Mouse (Mus musculus): ENCODE data around the gene Ndufb10. TPM values are rescaled to one million over a fixed set of nuclear protein-coding genes. Genes with fewer than 3 reads are reported as not detected.

Ndufb10 gene
- total RNA-seq, 2 experiments from 2014 or later: 193 to 210 TPM

DNA sequence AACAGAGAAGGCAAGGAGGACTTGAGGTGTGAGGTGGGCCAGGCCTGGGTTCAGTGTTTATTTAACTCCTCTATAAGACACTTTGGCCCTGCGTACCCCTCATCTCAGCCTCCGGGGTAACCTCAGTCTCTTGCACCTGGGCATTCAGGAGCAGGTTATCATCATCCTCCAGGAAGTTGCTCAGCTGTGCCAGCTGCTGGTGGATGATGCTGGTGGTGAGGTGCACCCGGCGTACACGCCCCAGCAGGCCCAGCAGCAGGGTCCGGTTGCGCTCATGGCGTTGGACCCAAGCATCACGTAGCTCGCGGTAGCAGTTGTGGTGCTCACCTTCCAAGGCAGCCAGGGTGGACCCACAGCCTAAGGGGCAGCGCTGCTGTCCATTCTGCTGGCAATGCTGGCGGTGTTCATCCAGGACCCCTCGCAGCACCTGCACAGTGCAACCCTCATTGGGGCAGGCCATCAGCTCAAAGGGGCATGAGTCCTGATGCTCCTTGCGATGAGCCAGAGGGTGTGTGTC lies 8.1 kb downstream of the Ndufb10 start:
- intact Hi-C loops (cut with DNase I): no loop called here
- no peak for DNase-seq (ENCODE audit: low spot score in 2 of 2)

DNA sequence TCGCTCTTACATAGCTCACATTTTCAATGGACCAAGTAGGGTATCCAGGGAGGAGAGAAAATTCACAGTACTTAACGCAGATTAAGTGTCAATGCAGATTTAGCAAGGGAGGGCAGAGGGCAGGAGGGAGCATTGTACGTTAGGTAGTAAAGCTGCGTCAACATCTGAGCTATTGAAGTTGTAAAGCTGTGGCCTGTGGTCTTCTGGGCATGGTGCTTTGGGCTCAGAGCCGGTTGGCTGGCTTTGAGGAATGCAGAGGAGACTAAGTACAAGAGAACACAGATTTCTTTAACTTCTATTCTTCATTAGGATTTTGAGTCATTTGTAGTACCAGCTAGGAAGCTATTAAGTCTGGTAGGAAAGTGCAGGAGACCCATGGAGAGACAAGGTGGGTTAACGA lies 8.7 kb downstream of the Ndufb10 start:
- intact Hi-C loops (cut with DNase I): no loop called here
- no peak for DNase-seq (ENCODE audit: low spot score in 2 of 2)

GRCm38 (mm10) chr17:24708646-24709045 lies 15.6 kb downstream of the Ndufb10 start:
- no peak for DNase-seq (ENCODE audit: low spot score in 2 of 2)
- intact Hi-C loops (cut with DNase I): no loop called here

DNA sequence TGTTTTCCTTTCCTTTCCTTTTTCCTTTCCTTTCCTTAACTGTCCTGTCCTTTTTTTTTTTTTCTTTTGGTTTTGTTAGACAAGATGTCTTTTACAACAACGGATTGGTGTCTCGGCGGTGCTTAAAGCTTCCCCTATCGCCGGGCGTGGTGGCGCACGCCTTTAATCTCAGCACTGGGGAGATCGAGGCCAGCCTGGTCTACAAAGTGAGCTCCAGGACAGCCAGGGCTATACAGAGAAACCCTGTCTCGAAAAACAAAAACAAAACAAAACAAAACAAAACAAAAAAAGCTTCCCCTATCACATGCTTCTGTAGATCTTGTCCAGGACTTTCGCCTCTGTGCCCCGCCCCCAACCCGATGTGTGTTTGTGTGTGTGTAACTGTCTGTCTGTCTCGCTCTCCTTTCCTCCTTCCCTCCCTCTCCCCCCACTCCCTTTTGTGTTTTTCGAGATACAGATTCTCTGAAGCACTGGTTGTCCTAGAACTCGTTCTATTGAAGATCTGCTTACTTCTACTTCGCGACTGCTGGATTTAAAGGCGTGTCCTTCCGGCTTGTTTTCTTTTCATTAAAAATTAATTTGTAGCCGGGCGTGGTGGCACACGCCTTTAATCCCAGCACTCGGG lies 16.4 kb downstream of the Ndufb10 start:
- intact Hi-C loops (cut with DNase I): no loop called here
- DNase-seq (ENCODE audit: low spot score in 2 of 2): no peak

DNA sequence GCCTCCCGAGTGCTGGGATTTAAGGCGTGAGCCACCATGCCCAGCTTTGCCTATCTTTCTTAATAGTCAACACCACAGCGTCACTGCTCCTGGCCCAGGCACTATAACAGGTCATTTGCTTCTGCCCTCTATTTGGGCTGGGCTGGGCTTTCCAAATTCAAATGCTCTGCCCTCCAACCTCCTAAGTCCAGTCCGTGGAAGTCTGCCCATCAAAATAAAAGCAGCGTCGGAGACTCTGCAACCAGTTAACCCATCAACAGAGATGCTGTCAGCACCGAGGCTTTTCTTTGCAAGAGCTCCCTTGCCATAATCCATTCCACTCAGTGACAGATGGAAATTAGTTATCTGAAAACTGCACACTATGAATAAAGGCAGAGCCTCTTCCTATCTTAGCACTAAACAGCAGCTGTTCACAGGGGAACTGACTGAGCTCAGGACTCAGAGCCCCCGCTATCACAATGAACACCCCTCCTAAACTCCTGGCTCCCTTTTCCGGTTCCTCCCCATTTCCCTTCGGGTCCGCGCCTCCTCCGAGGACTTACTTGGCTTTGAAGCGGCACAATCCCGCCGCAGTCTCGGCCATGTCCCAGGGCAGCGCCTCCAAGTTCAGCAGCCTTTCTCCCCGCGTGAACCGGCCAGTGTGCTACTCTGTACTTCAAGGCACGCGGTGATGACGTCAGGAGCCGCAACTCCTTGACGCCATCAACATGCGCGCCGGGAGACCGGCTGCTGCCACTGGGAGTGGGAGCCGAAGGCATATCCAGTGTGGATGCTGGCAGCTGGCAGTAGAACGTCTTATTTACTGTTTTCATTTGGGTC lies 17.1 kb downstream of the Ndufb10 start, which contains the start of gene Tbl3:
Tbl3 (minus strand) TSS at position 679 of the 819 bp plus-strand sequence.
- intact Hi-C loops (cut with DNase I): no loop called here
- peak; percentile 94 to 95 for DNase-seq (ENCODE audit: low spot score in 2 of 2)

GRCm38 (mm10) chr17:24705821-24706220 lies 18.5 kb downstream of the Ndufb10 start:
- no peak for DNase-seq (ENCODE audit: low spot score in 2 of 2)
- intact Hi-C loops (cut with DNase I): no loop called here

- DNase-seq (ENCODE audit: low spot score in 2 of 2): no peak
Measured at GRCm38 (mm10) chr17:24701251-24701650, 23.0 kb downstream of the Ndufb10 start.

DNA sequence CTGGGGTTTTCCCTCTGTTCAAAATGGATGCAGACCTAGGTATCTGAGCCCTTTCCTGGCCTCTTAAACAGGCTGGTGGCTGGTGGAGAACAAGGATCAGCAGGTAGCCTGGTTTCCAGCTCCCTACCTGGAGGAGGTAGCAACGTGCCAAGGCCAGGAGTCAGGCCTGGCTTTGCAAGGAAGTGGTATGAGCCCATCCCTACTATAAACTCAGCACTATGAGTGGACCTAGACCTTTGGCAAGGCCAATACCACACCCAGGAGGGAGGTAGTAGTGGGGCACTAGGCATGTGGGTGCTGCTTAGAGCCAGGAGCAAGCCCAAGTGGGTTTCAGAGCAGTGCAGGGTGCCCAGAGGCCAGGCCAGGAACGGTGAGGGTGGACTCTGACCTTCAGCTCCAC lies 24.8 kb downstream of the Ndufb10 start:
- no peak for DNase-seq (ENCODE audit: low spot score in 2 of 2)
- intact Hi-C loops (cut with DNase I): no loop called here

More at GRCm38 (mm10) chr17:24701251-24701650, 23.0 kb downstream of the Ndufb10 start:
- intact Hi-C loops (cut with DNase I): no loop called here

DNA sequence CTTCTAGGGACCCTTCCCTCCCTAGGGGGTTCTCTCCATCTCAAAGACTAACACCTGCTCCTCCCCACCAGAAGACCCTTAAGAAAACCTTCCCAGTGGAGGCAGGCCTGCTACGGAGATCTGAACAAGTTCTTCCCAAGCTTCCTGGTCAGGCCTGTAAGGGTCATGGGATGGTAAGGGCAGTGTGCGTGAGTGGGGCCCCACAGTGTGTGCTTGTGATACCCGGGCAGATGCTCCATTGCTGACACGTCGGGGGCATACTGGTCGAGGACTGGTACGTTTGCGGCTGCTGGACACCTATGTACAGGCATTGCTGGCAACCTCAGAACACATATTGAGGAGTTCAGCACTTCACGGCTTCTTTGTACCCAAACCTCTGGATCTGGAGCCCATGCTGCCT lies 25.6 kb downstream of the Ndufb10 start:
- no peak for DNase-seq (ENCODE audit: low spot score in 2 of 2)
- intact Hi-C loops (cut with DNase I): no loop called here

DNA sequence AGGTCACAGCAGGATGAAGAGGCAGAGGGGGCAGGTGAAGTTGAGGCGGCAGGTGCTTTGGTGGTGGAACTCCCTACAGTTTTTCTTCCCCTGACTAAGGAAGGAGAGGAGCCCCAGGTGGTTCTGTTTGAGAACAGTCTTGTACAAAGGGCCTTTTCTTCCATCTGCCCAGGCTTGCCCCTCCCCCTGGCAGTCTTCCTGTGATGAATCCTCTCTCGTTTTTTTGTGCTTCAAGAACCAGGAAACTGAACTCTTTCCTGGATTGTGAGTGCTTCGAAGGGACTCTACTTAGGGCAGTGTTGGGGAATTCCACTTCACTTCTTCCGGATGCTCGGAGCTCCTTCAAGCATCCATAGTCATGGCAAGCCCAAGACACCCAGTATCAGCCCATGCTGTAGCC lies 26.3 kb downstream of the Ndufb10 start:
- intact Hi-C loops (cut with DNase I): no loop called here
- no peak for DNase-seq (ENCODE audit: low spot score in 2 of 2)

DNA sequence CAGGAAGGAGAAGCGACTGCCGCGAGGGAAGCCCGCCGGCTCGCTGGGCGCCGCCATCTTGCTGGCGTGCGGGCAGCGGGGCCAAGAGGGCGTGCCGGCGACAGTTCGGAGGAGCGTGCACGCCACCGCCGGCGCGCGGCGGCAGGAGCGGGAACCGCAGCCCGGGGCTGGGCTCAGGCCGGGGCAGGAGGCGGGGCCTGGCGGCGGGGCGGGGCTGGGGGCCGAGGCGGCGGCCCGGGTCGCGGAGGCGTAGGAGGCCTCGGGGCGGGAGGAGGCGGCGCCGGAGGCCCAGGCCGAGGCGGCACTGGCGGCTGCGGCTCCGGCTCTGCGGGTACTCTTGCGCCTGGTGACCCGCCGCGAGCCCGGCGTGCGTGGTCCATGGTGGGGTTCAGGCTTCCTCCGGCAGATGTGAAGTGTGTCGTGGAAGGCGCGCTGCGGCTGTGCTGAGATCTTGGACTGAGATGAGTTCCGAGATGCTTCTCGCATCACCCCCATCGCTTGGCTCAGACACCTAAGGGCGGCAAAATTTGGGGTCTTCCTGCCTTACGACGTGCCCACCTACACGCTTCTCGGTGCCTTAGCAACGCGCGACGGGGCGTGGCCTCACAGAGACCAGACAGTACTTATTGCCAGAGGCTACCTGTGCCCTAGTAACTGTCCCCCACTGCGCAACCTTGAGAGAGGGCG lies 28.1 kb downstream of the Ndufb10 start, which contains the start of the genes Gfer and Noxo1:
Gfer (minus strand) TSS at position 146 of the 687 bp plus-strand sequence.
Noxo1 (plus strand) TSS at position 224 of the 687 bp plus-strand sequence.
- intact Hi-C loops (cut with DNase I): no loop called here
- DNase-seq (ENCODE audit: low spot score in 2 of 2): peak; percentile 81 to 87

DNA sequence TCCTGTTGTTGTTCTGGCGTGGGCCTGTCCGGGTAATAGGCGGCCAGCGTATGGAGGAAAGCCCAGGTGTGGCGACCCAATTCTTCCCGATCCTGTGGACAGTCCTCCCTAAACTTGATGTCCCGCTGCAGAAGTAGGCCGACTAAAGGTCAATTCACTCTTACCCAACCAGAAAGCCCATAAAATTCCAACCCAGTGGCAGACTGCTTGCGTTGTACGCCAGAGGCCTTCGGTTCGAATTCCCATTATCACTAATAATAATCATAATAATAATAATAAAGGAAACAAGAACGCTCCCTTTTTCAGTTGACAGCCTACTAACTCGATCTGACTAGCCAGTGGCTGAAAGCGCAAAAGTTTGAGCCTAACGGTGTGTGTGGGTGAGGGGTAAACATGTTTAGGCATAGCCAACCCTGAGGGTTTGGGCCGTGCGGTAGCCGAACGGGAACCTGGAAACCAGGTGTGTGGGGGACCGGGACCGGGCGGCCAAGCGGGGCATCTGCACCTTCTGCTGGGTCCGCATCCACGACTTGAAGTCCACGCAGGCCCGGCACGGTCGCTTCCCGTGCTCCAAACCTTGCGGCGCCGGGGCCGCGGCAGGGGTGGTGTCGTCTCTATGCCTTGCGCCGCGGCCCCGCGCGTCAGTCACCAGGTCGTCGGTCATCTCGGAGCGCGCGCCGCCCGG lies 28.8 kb downstream of the Ndufb10 start:
- intact Hi-C loops (cut with DNase I): no loop called here

DNA sequence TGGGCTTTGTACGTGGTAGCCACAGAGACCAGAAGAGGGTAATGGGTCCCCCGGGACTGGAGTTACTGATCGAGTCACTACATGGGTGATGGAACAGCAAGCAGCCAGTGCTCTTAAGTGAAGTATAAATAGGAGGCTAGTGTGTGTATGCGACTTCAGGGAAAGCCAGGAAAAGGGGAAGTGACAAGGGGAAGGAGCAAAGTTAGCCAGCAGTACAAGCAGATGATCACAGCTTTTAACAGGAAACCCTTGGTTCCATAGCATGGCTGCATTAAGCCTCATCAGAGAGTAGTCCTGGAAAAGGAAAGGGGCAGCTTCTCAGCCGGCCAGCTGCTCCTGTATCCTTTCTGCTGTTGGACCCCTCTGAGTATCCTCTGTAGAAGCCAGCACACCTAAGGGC lies 31.9 kb downstream of the Ndufb10 start:
- intact Hi-C loops (cut with DNase I): no loop called here
- no peak for DNase-seq (ENCODE audit: low spot score in 2 of 2)

More for the DNA sequence above, 28.8 kb downstream of the Ndufb10 start:
- no peak for DNase-seq (ENCODE audit: low spot score in 2 of 2)

DNA sequence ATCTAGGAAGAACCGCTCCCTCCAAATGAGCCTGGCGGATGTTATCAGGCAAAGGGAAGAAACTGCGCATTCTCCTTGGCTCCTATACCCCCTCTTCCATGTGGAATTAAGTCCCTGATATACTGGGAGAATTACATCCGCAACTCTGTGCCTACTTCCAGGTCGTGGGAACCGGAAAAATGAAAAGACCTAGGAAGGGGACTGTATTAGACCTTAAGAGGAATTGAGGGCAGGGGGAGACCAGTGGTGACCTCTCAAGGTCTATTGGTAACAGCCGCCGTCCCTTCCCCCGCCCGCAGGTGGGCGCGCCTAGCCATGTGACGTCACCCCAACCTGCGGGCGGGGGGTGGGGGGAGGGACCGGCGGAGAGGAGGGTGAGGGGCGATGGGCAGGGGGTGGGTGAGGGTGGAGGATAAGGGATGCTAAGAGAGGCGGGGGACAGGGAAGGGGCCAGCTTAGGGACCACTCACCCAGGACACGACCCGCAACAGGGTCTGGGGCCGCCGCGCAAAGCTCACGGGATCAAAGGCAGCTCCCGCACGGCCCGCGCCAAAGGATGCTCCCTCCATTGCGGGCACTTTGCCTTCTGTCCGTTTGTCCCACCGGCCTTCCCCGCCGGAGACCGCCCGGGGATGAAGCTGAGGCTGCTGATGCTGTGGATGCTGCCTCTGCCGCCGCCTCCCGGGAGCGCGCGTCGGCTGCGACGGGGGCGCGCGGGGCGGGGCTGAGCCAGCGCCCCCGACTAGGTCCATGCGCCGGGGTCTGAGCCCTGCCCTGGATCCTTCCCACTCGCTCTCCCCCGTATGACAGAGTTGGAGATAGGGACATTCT lies 34.8 kb downstream of the Ndufb10 start, which contains the start of gene Syngr3:
Syngr3 (minus strand) TSS at position 705 of the 831 bp plus-strand sequence.
- DNase-seq (ENCODE audit: low spot score in 2 of 2): peak; percentile 58 to 66
- intact Hi-C loops (cut with DNase I): no loop called here

DNA sequence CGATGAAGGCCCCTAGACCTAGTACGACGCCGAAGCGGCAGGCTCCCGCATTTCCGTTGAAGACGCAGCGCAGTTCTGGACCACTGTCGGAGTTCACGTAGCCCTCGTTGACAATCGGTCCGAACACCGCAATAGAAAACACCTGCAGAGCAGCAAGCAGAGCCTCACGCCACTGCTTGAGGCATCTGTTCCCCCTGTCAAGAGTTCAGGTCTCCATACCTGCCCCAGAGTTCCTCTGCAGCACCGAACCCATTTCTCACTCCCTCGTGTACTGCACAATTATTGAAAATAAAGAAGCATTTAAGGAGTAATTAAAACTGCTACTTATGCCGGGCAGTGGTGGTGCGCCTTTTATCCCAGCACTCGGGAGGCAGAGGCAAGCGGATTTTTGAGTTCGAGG lies 36.7 kb downstream of the Ndufb10 start:
- intact Hi-C loops (cut with DNase I): no loop called here
- no peak for DNase-seq (ENCODE audit: low spot score in 2 of 2)

GRCm38 (mm10) chr17:24687146-24687595 lies 37.1 kb downstream of the Ndufb10 start:
- DNase-seq (ENCODE audit: low spot score in 2 of 2): no peak
- intact Hi-C loops (cut with DNase I): no loop called here

DNA sequence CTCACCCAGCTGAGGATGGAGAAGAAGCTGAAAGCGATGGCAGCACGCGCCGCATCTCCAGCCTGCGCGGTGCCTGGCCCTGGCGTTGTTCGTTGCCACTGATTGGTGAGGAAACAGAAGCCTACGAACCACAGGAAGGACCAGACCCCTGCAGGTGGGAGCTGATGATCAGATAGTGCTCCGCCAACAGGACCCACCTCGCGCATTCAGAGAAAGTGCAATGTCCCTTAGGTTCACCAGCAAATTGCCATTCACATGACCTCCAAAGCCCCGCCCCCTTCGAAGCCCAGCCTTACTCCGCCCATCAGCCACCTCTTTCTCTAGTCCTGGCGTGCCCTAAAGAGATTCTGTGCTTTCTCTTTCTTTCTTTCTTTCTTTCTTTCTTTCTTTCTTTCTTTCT lies 37.8 kb downstream of the Ndufb10 start:
- DNase-seq (ENCODE audit: low spot score in 2 of 2): no peak
- intact Hi-C loops (cut with DNase I): no loop called here

GRCm38 (mm10) chr17:24677500-24678080 lies 46.7 kb downstream of the Ndufb10 start:
- intact Hi-C loops (cut with DNase I): no loop called here
- no peak for DNase-seq (ENCODE audit: low spot score in 2 of 2)
